Mouse (Mus musculus) thymus, postnatal 36 days (tissue): Measurements from ENCODE around the gene Hexim1.

ENCODE experiments used
- DNase-seq, 2 experiments: peaks; one replicate each; pipeline ENCODE4 v3.0.0; 2022; ENCODE audit warnings: mixed read lengths in 2 of 2

Hexim1 gene

GRCm38 (mm10) chr11:103116008-103116818 lies at the start of gene Hexim1:
Hexim1 (plus strand) TSS chr11:103116231.
- peak; percentile 100 for DNase-seq

- no peak for DNase-seq
Observed at GRCm38 (mm10) chr11:103067051-103067361, 49.0 kb upstream of the Hexim1 start.

GRCm38 (mm10) chr11:103067457-103068001 lies 48.5 kb upstream of the Hexim1 start:
- no peak for DNase-seq

GRCm38 (mm10) chr11:103068272-103068671 lies 47.8 kb upstream of the Hexim1 start:
- DNase-seq: no peak

- no peak for DNase-seq
Observed at GRCm38 (mm10) chr11:103068884-103069283, 47.1 kb upstream of the Hexim1 start.

GRCm38 (mm10) chr11:103069731-103070130 lies 46.3 kb upstream of the Hexim1 start:
- DNase-seq: no peak

- no peak for DNase-seq
Observed at GRCm38 (mm10) chr11:103070322-103070880, 45.6 kb upstream of the Hexim1 start.

GRCm38 (mm10) chr11:103073671-103074070 lies 42.4 kb upstream of the Hexim1 start:
- no peak for DNase-seq

GRCm38 (mm10) chr11:103074121-103074650 lies 41.8 kb upstream of the Hexim1 start:
- no peak for DNase-seq

GRCm38 (mm10) chr11:103074796-103075323 lies 41.2 kb upstream of the Hexim1 start:
- no peak for DNase-seq

GRCm38 (mm10) chr11:103076010-103076409 lies 40.0 kb upstream of the Hexim1 start:
- DNase-seq: no peak

GRCm38 (mm10) chr11:103076581-103076980 lies 39.5 kb upstream of the Hexim1 start:
- DNase-seq: no peak

- DNase-seq: no peak
Observed at GRCm38 (mm10) chr11:103078131-103078530, 37.9 kb upstream of the Hexim1 start.

- DNase-seq: no peak
Observed at GRCm38 (mm10) chr11:103080323-103081091, 35.5 kb upstream of the Hexim1 start.

- no peak for DNase-seq
Observed at GRCm38 (mm10) chr11:103081631-103082030, 34.4 kb upstream of the Hexim1 start.

GRCm38 (mm10) chr11:103093306-103093705 lies 22.7 kb upstream of the Hexim1 start:
- no peak for DNase-seq

GRCm38 (mm10) chr11:103093862-103094833 lies 21.9 kb upstream of the Hexim1 start:
- DNase-seq: no peak

- no peak for DNase-seq
Observed at GRCm38 (mm10) chr11:103095107-103095670, 20.8 kb upstream of the Hexim1 start.

- no peak for DNase-seq
Observed at GRCm38 (mm10) chr11:103095801-103096200, 20.2 kb upstream of the Hexim1 start.

GRCm38 (mm10) chr11:103096979-103097894 lies 18.8 kb upstream of the Hexim1 start:
- no peak for DNase-seq
